ENCODE assay signal across 23 mouse cellular contexts in the genomic region with DNA sequence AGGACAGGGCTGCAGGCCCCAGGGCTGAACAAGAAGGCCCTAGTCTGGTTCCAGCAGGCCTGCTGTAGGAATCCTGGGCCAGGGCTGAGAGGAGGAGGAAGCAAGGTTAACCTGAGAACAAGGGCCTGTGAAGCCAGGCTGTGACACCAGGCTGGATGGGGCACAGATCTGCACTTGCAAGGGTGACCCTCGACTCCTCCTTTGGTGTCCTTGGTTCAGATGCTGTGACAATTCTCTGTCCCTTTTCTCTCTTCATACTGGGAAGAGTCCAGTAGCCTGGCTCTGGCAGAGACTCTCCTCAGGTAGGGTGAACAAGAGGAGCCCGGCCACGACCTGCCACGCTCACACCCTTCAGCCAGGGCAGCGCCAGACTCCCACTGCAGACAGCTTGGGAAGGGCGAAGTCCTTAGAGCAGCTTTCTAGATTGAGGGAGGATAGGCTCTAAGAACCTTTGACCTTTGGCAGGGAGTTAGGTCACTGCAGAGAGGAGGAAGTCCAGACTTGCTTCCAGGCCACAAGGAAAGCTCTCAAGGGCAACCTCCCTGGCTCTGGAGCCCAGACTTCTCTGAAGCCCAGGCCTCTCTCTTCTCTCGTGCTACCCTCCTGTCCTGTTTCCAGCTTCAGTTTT.
DNase-seq lines count a peak whose midpoint lies in the region; ATAC-seq lines count a peak whose summit lies in the region.
"Had no signal": no experiment of that assay in that cellular context is flagged by ENCODE, and none has a peak within 500 bp of the region (broad histone marks: within the 10 kb centered on the region; RNA-seq: fewer than 3 reads in every experiment).

No protein-coding gene starts in this region.

- peak overlapping the region; percentile 50; the same call in 1 of the 2 replicates for H3K27ac ChIP-seq in heart, embryonic 10.5 days
- H3K27ac ChIP-seq in kidney, embryonic 16.5 days (ENCODE audit: low read length) = no peak overlapping the region
- no peak overlapping the region for H3K27ac ChIP-seq in intestine, embryonic 16.5 days (ENCODE audit: low read length)
- H3K27ac ChIP-seq: embryonic facial prominence, embryonic 13.5 days; gastrocnemius, adult 2 months; heart, embryonic 13.5 days; hindbrain, embryonic 14.5 days; liver, embryonic 15.5 days; lung, embryonic 15.5 days; macrophage had no signal

- 83% methylated on average over 7 of the region's 7 CpGs for WGBS in heart, embryonic 10.5 days
- WGBS in kidney, embryonic 16.5 days = 70% methylated on average over 7 of the region's 7 CpGs
- WGBS in intestine, embryonic 16.5 days = 82% methylated on average over 7 of the region's 7 CpGs
- 40% methylated on average over 7 of the region's 7 CpGs for WGBS in large intestine, adult 2 months

- no peak overlapping the region for H3K9ac ChIP-seq in kidney, embryonic 16.5 days (replicated peaks; ENCODE audit: low read length)
- H3K9ac ChIP-seq in intestine, embryonic 16.5 days (ENCODE audit: low read depth, low read length) = no peak overlapping the region
- H3K9ac ChIP-seq: embryonic facial prominence, embryonic 13.5 days; heart, embryonic 13.5 days; hindbrain, embryonic 14.5 days; liver, embryonic 15.5 days; lung, embryonic 15.5 days had no signal

- H3K4me3 ChIP-seq in heart, embryonic 10.5 days = no peak overlapping the region
- no peak overlapping the region for H3K4me3 ChIP-seq in kidney, embryonic 16.5 days (ENCODE audit: low read length)
- H3K4me3 ChIP-seq in intestine, embryonic 16.5 days (ENCODE audit: low read length) = no peak overlapping the region
- H3K4me3 ChIP-seq: embryonic facial prominence, embryonic 13.5 days; gastrocnemius, adult 2 months; heart, embryonic 13.5 days; liver, embryonic 15.5 days; lung, embryonic 15.5 days had no signal

- H3K9me3 ChIP-seq in heart, embryonic 10.5 days = no peaks in the 10 kb centered on the region
- no peaks in the 10 kb centered on the region for H3K9me3 ChIP-seq in kidney, embryonic 16.5 days (ENCODE audit: low read length)
- H3K9me3 ChIP-seq in intestine, embryonic 16.5 days (ENCODE audit: control insufficient read depth, low read length) = no peaks in the 10 kb centered on the region
- H3K9me3 ChIP-seq: embryonic facial prominence, embryonic 13.5 days; heart, embryonic 13.5 days; liver, embryonic 15.5 days; lung, embryonic 15.5 days had no signal

- no peaks in the 10 kb centered on the region for H3K36me3 ChIP-seq in heart, embryonic 10.5 days
- H3K36me3 ChIP-seq in kidney, embryonic 16.5 days (ENCODE audit: insufficient read depth, low read length) = no peaks in the 10 kb centered on the region
- no peaks in the 10 kb centered on the region for H3K36me3 ChIP-seq in intestine, embryonic 16.5 days (ENCODE audit: control insufficient read depth, insufficient read depth, low read length)
- H3K36me3 ChIP-seq: embryonic facial prominence, embryonic 13.5 days; heart, embryonic 13.5 days; liver, embryonic 15.5 days; lung, embryonic 15.5 days had no signal

- H3K4me1 ChIP-seq in heart, embryonic 10.5 days = peaks cover 30% of the 10 kb centered on the region
- H3K4me1 ChIP-seq in kidney, embryonic 16.5 days (ENCODE audit: insufficient read depth, low read length) = no peaks in the 10 kb centered on the region
- H3K4me1 ChIP-seq in intestine, embryonic 16.5 days (ENCODE audit: control insufficient read depth, insufficient read depth, low read length) = peaks cover 4% of the 10 kb centered on the region
- H3K4me1 ChIP-seq: liver, embryonic 15.5 days had no signal

- DNase-seq in heart, embryonic 10.5 days (ENCODE audit: low spot score) = no peak
- no peak for DNase-seq in heart, adult 18-20 months
- DNase-seq in kidney, adult 8-10 months = peak; percentile 62 to 77
- peak; percentile 53 for DNase-seq in large intestine, adult 2 months (ENCODE audit: low read depth, low spot score)
- no peak for DNase-seq in left cerebral cortex, adult 8-10 months (ENCODE audit: low spot score in 2 of 2)
- DNase-seq: adrenal gland, postnatal 10 days; cerebellum, adult 2 months; cerebellum, postnatal 36 days; embryo, embryonic 11 days; gastrocnemius, adult 2 months; heart, postnatal 36 days; layer of hippocampus, postnatal 36 days had no signal

- peaks cover under 1% of the 10 kb centered on the region; the same call in 1 of the 2 replicates for H3K27me3 ChIP-seq in heart, embryonic 10.5 days (ENCODE audit: insufficient read depth, poor library complexity, severe bottlenecking)
- no peaks in the 10 kb centered on the region for H3K27me3 ChIP-seq in kidney, embryonic 16.5 days (ENCODE audit: insufficient read depth, low read length)
- H3K27me3 ChIP-seq in intestine, embryonic 16.5 days (replicated peaks; ENCODE audit: control insufficient read depth, insufficient read depth, low read length) = no peaks in the 10 kb centered on the region
- H3K27me3 ChIP-seq: embryonic facial prominence, embryonic 13.5 days; heart, embryonic 13.5 days; liver, embryonic 15.5 days; lung, embryonic 15.5 days had no signal

- no peak for ATAC-seq in kidney, embryonic 16.5 days (ENCODE audit: low FRiP score, low TSS enrichment)
- ATAC-seq in intestine, embryonic 16.5 days = peak; percentile 84
- ATAC-seq in erythroblast, adult 5-6 weeks (replicated peaks; ENCODE audit: low FRiP score, poor library complexity, severe bottlenecking) = no peak
- ATAC-seq: forebrain, embryonic 14.5 days; inflammation-experienced regulatory T-cells, adult 6 months had no signal

- no peak overlapping the region for H3K4me2 ChIP-seq in kidney, embryonic 16.5 days (replicated peaks; ENCODE audit: low read depth, low read length)
- no peak overlapping the region for H3K4me2 ChIP-seq in intestine, embryonic 16.5 days (ENCODE audit: low read depth, low read length)
- H3K4me2 ChIP-seq: embryonic facial prominence, embryonic 13.5 days; heart, embryonic 13.5 days; hindbrain, embryonic 14.5 days; liver, embryonic 15.5 days; lung, embryonic 15.5 days had no signal

Comparison
In these comparisons a context has a peak if more than half of its experiments do, and no peak if none do; other contexts are left out.
1. DNase-seq: peak in kidney, adult 8-10 months (2 of 2) and large intestine, adult 2 months (single experiment); none in heart, embryonic 10.5 days (single experiment), heart, adult 18-20 months (0 of 2) and left cerebral cortex, adult 8-10 months (0 of 2).